Mouse (Mus musculus) forebrain, postnatal 0 days (tissue): ENCODE measurements around the gene Agpat2. TPM values are rescaled to one million over a fixed set of nuclear protein-coding genes. Genes with fewer than 3 reads are reported as not detected.

Experiments used
- ATAC-seq: fragments of 200-750 bp; cut with Nextera tagmentation; 2 replicates; pipeline ENCODE4 v1.8.0; 2017; ENCODE audit warnings: mild to moderate bottlenecking, moderate library complexity
- DNase-seq: peaks from one replicate; pipeline ENCODE4 v3.0.0-alpha.2; 2015
- H3K27ac ChIP-seq: fragments of 300-500 bp; sonication (generic); 2 replicates; pipeline ENCODE4 v1.5.1; 2014; ENCODE audit warnings: low read depth, mild to moderate bottlenecking, antibody characterized with exemption, low read length, moderate library complexity, mixed read lengths
- H3K27me3 ChIP-seq: fragments of 300-500 bp; sonication (generic); 2 replicates; pipeline ENCODE4 v1.6.1; 2014; ENCODE audit warnings: mild to moderate bottlenecking, low read length, mixed read lengths; ENCODE audit not compliant: insufficient read depth
- H3K36me3 ChIP-seq: fragments of 300-500 bp; sonication (generic); 2 replicates; pipeline ENCODE4 v1.6.1; 2014; ENCODE audit warnings: mild to moderate bottlenecking, moderate library complexity; ENCODE audit not compliant: insufficient read depth
- H3K4me1 ChIP-seq: fragments of 300-500 bp; sonication (generic); 2 replicates; pipeline ENCODE4 v1.6.1; 2014; ENCODE audit warnings: antibody characterized with exemption; ENCODE audit not compliant: insufficient read depth
- H3K4me2 ChIP-seq: fragments of 300-500 bp; sonication (generic); 2 replicates; pipeline ENCODE4 v1.6.1; 2014; ENCODE audit warnings: low read depth, mild to moderate bottlenecking, moderate library complexity
- H3K4me3 ChIP-seq: fragments of 300-500 bp; sonication (generic); 2 replicates; pipeline ENCODE4 v1.5.1; 2014; ENCODE audit warnings: low read depth, low read length, mixed read lengths
- H3K9ac ChIP-seq: fragments of 300-500 bp; sonication (generic); 2 replicates; pipeline ENCODE4 v1.6.1; 2014; ENCODE audit warnings: mild to moderate bottlenecking
- H3K9me3 ChIP-seq: fragments of 300-500 bp; sonication (generic); 2 replicates; pipeline ENCODE4 v1.6.1; 2016; ENCODE audit warnings: low read length
- CTCF ChIP-seq: sonication (generic); IDR thresholded peaks from 2 replicates; pipeline ENCODE4 v1.5.1; 2016; ENCODE audit warnings: antibody characterized with exemption, control low read depth, low read depth
- WGBS: fragments of 180-500 bp; shearing (Covaris S2); extraction: QIAGEN DNeasy Blood & Tissue Kit; methylation state at CpG from one replicate; pipeline ENCODE4 v1.1.7; 2014; 5-methylcytosine and 5-hydroxymethylcytosine counted together
- polyA plus RNA-seq: library from polyadenylated mRNA; unstranded; fragments of >200 nt; fragmentation: Nextera tagmentation; extraction: Ambion mirVana; gene quantifications from 2 replicates; pipeline ENCODE4 v1.2.1, GENCODE M21; 2015
- total RNA-seq: library from RNA; depleted of rRNA; stranded (reverse); fragments of >200 nt; gene quantifications from 2 replicates; pipeline ENCODE4 v1.2.3, GENCODE M21; 2014

The Agpat2 gene
- total and polyA plus RNA-seq, 2 experiments from 2014 or later: 6.2 to 10.0 TPM

- no peak for TF ChIP-seq CTCF
- Histone ChIP-seq H3K4me3 (no peak overlapping the region), H3K4me2 (no peak overlapping the region), H3K27me3 (no peaks in the 10 kb centered on the region), H3K27ac (no peak overlapping the region), H3K4me1 (peaks cover 7% of the 10 kb centered on the region; the same call in 1 of the 2 replicates), H3K9ac (no peak overlapping the region), H3K36me3 (no peaks in the 10 kb centered on the region), H3K9me3 (no peaks in the 10 kb centered on the region)
- ATAC-seq (no peak), DNase-seq (no peak)
- WGBS: 88% methylated on average over 9 of the region's 9 CpGs
Measured at GRCm38 (mm10) chr2:26571400-26571799, 32.8 kb downstream of the Agpat2 start.

- WGBS: 3% methylated on average over 3 of the region's 3 CpGs
Measured at GRCm38 (mm10) chr2:26570034-26570433, 34.2 kb downstream of the Agpat2 start.

GRCm38 (mm10) chr2:26566221-26566620, 38.0 kb downstream of the Agpat2 start:
- Histone ChIP-seq H3K36me3 (no peaks in the 10 kb centered on the region), H3K9me3 (no peaks in the 10 kb centered on the region), H3K4me2 (no peak overlapping the region), H3K9ac (no peak overlapping the region), H3K27ac (no peak overlapping the region), H3K4me3 (no peak overlapping the region), H3K27me3 (no peaks in the 10 kb centered on the region), H3K4me1 (no peaks in the 10 kb centered on the region)
- ATAC-seq (peak; percentile 64; the same call in 1 of the 2 replicates), DNase-seq (peak; percentile 41)
- peak; percentile 66 for TF ChIP-seq CTCF
- WGBS: 11% methylated on average over 4 of the region's 4 CpGs

More at GRCm38 (mm10) chr2:26570034-26570433, 34.2 kb downstream of the Agpat2 start:
- DNase-seq (peak; percentile 65), ATAC-seq (peak; percentile 14; the same call in 1 of the 2 replicates)
- Histone ChIP-seq H3K4me3 (no peak overlapping the region), H3K27me3 (no peaks in the 10 kb centered on the region), H3K27ac (no peak overlapping the region), H3K36me3 (no peaks in the 10 kb centered on the region), H3K4me2 (no peak overlapping the region), H3K9ac (no peak overlapping the region), H3K4me1 (peaks cover 7% of the 10 kb centered on the region; the same call in 1 of the 2 replicates), H3K9me3 (no peaks in the 10 kb centered on the region)
- peak; percentile 87 for TF ChIP-seq CTCF

DNA sequence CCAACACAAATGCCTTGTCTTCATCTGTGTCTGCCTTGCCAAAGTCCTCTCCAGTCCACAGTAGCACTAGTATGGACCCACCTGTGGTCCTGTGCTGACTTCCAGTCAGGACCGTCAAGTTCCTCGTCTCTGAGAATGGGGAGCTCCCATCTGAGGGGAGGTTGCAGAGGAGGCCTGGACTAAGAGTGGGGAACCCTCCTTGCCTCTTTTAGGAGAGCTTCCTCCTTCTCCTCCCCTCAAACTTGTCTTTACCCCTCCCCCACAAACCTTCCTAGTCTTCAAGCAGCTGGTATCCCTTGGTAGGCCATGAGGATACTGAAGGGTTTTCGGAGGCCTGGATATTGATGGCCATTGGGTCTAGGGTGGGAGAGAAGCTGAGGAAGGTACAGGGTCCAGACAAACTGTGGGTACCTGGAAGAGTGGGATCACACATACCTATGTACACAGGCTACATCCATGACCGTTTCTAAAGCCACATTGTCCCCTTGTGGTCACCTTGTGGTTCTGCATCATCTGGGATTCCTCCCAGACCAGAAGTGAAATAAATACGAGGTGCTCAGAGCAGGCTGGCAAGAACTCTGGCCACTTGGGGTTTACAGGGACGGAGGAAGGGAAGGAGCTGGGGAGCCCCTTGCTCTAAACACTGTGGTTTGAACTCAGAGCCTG, 42.7 kb downstream of the Agpat2 start:
- TF ChIP-seq CTCF: peak; percentile 87
- Histone ChIP-seq H3K27ac (no peak overlapping the region), H3K9ac (no peak overlapping the region), H3K4me3 (no peak overlapping the region), H3K4me1 (no peaks in the 10 kb centered on the region), H3K27me3 (no peaks in the 10 kb centered on the region), H3K36me3 (no peaks in the 10 kb centered on the region), H3K9me3 (no peaks in the 10 kb centered on the region), H3K4me2 (no peak overlapping the region)
- DNase-seq (peak; percentile 61), ATAC-seq (peak; percentile 54)
- 41% methylated on average over 6 of the region's 6 CpGs for WGBS

DNA sequence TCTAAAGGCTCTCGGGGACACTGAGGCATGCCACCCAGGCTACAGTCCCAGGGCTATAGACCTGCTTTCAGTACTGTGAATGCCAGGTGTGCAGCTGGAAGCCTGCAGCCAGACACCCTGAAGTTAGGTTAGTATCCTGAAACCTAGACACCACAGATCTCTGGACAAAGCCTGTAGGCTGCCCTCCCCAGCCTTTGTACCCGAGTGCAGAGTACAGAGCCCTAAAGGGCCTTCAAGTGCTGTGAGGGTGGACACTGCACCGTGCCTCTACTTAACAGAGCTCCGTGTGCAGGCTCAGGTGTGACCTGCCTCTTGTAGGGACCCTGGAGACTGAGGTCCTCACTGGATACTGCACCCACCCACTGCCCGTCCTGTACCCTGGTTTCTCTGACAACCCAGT, 43.7 kb downstream of the Agpat2 start:
- no peaks in the 10 kb centered on the region for H3K9me3 ChIP-seq
- H3K4me1 ChIP-seq: no peaks in the 10 kb centered on the region
- H3K36me3 ChIP-seq: no peaks in the 10 kb centered on the region
- no peak overlapping the region for H3K4me3 ChIP-seq
- H3K27me3 ChIP-seq: no peaks in the 10 kb centered on the region
- 84% methylated on average over 5 of the region's 5 CpGs for WGBS
- ATAC-seq (no peak), DNase-seq (no peak)
- H3K9ac ChIP-seq: no peak overlapping the region
- no peak overlapping the region for H3K4me2 ChIP-seq
- TF ChIP-seq CTCF: no peak
- no peak overlapping the region for H3K27ac ChIP-seq

DNA sequence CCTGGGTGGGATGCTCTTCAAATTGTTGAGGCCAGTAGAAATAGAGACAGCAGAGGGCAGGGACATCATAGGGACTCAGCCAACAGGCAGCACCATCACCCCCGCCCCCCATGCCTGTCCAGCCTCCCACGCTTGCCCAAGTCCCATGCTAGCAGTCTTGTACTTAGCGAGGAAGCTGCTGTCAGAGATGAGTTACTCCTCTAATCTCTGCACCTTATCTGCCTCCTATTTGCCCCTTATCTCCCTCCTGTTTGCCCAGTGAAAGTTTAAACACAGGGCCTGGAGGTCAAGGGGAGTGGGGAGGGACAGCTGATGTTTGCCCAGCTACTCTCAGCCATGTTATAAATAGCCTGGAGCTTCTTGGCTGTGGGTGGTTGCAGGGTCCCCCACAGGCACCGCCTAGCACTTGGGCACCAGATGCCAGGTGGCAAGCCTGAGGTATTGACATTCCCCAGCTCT, 47.7 kb downstream of the Agpat2 start:
- no peaks in the 10 kb centered on the region for H3K36me3 ChIP-seq
- H3K4me3 ChIP-seq: no peak overlapping the region
- no peaks in the 10 kb centered on the region for H3K27me3 ChIP-seq
- WGBS: 73% methylated on average over 4 of the region's 4 CpGs
- TF ChIP-seq CTCF: no peak
- no peak for ATAC-seq
- no peak overlapping the region for H3K27ac ChIP-seq
- H3K9me3 ChIP-seq: no peaks in the 10 kb centered on the region
- H3K4me2 ChIP-seq: no peak overlapping the region
- no peaks in the 10 kb centered on the region for H3K4me1 ChIP-seq
- DNase-seq: no peak
- H3K9ac ChIP-seq: no peak overlapping the region

GRCm38 (mm10) chr2:26555076-26555475, 49.1 kb downstream of the Agpat2 start:
- Histone ChIP-seq H3K4me3 (no peak overlapping the region), H3K9ac (no peak overlapping the region), H3K9me3 (no peaks in the 10 kb centered on the region), H3K27ac (no peak overlapping the region), H3K36me3 (no peaks in the 10 kb centered on the region), H3K27me3 (no peaks in the 10 kb centered on the region), H3K4me2 (no peak overlapping the region), H3K4me1 (no peaks in the 10 kb centered on the region)
- no peak for DNase-seq
- WGBS: 57% methylated on average over 4 of the region's 4 CpGs
- ATAC-seq: no peak
- TF ChIP-seq CTCF: no peak
